Mouse (Mus musculus) erythroblast, adult 5-6 weeks (primary cell): ENCODE results near the gene 4930438A08Rik. TPM values are rescaled to one million over a fixed set of nuclear protein-coding genes. Genes with fewer than 3 reads are reported as not detected.
"Not testable (repeated sequence)": the region's sequence is repeated elsewhere in the genome, so short reads cannot be mapped to it uniquely, and the experiment has no call there.

Experiments
- ATAC-seq: replicated peaks from 2 replicates; pipeline ENCODE4 v1.8.0; 2016; ENCODE audit warnings: moderate number of reproducible peaks, mild to moderate bottlenecking, moderate TSS enrichment, inconsistent platforms; ENCODE audit not compliant: poor library complexity, low FRiP score, severe bottlenecking
- total RNA-seq, 2 experiments: library from RNA; stranded (forward) in 1 of 2; stranded (reverse) in 1 of 2; fragments of 150-400 nt in 1 of 2; fragments of 200-764, 138-1000 nt in 1 of 2; gene quantifications; 2 replicates each; pipeline versions ENCODE4 v1.2.3 to v1.2.4; 2015 to 2017; ENCODE audit warnings: low replicate concordance in 2 of 2

Gene 4930438A08Rik
- total RNA-seq, 2 experiments from 2014 or later: 16.9 to 18.4 TPM

GRCm38 (mm10) chr11:58275756-58276155 is 1.2 kb downstream of the 4930438A08Rik start:
- no peak for ATAC-seq

- ATAC-seq: no peak
Measured at GRCm38 (mm10) chr11:58281970-58282496, 7.4 kb downstream of the 4930438A08Rik start.

GRCm38 (mm10) chr11:58282518-58282917 is 7.9 kb downstream of the 4930438A08Rik start:
- ATAC-seq: no peak

- no peak for ATAC-seq
Measured at GRCm38 (mm10) chr11:58289992-58290682, 15.5 kb downstream of the 4930438A08Rik start.

- no peak for ATAC-seq
Measured at GRCm38 (mm10) chr11:58290812-58291211, 16.2 kb downstream of the 4930438A08Rik start.

GRCm38 (mm10) chr11:58292791-58293190 is 18.2 kb downstream of the 4930438A08Rik start:
- peak; percentile 34; the same call in 1 of the 2 replicates for ATAC-seq

GRCm38 (mm10) chr11:58297396-58297795 is 22.8 kb downstream of the 4930438A08Rik start:
- ATAC-seq: no peak

GRCm38 (mm10) chr11:58301057-58301456 is 26.5 kb downstream of the 4930438A08Rik start:
- peak; percentile 56 for ATAC-seq

GRCm38 (mm10) chr11:58301837-58302754 is 27.5 kb downstream of the 4930438A08Rik start:
- ATAC-seq: peak; percentile 84

GRCm38 (mm10) chr11:58302774-58303445 is 28.3 kb downstream of the 4930438A08Rik start:
- no peak; the same call in 1 of the 2 replicates for ATAC-seq

GRCm38 (mm10) chr11:58303594-58303993 is 29.0 kb downstream of the 4930438A08Rik start:
- no peak for ATAC-seq

GRCm38 (mm10) chr11:58305299-58305698 is 30.7 kb downstream of the 4930438A08Rik start:
- not testable (repeated sequence) for ATAC-seq

GRCm38 (mm10) chr11:58306860-58307308 is 32.3 kb downstream of the 4930438A08Rik start, which contains the start of gene Zfp692:
Gene Zfp692 (plus strand): TSS chr11:58307069.
- peak; percentile 80 for ATAC-seq

GRCm38 (mm10) chr11:58307411-58308080 is 32.9 kb downstream of the 4930438A08Rik start:
- ATAC-seq: peak; percentile 60

GRCm38 (mm10) chr11:58308661-58309060 is 34.1 kb downstream of the 4930438A08Rik start:
- ATAC-seq: no peak

- ATAC-seq: no peak
Measured at GRCm38 (mm10) chr11:58314069-58314468, 39.5 kb downstream of the 4930438A08Rik start.

GRCm38 (mm10) chr11:58315536-58316168 is 41.1 kb downstream of the 4930438A08Rik start:
- ATAC-seq: no peak

GRCm38 (mm10) chr11:58316344-58316743 is 41.7 kb downstream of the 4930438A08Rik start:
- no peak for ATAC-seq
